Mouse (Mus musculus) cerebellum, postnatal 25 days (tissue): ENCODE measurements at regions not wholly inside any gene's neighbourhood (a gene's known extent, or its start where the extent isn't known, plus 50 kb on each side); places are given as distances from the start of the nearest gene placed in this dataset.

Experiments used
- DNase-seq, 2 experiments: peaks; one replicate each; pipeline ENCODE4 v3.0.0; 2021; ENCODE audit warnings: mixed read lengths in 2 of 2

GRCm38 (mm10) chr10:39316533-39316932 lies 52.1 kb upstream of the Fyn start:
- DNase-seq, result no peak

GRCm38 (mm10) chr10:39315434-39316174 lies 53.1 kb upstream of the Fyn start:
- DNase-seq, result peak in 1 of 2 experiments; percentile 40

- no peak for DNase-seq
These were observed 57.2 kb upstream of the Fyn start for GRCm38 (mm10) chr10:39311501-39311900.

GRCm38 (mm10) chr10:39308535-39308934 lies 60.1 kb upstream of the Fyn start:
- DNase-seq, result no peak

GRCm38 (mm10) chr10:39292703-39293496 lies 75.8 kb upstream of the Fyn start:
- DNase-seq, result no peak

GRCm38 (mm10) chr10:39291747-39292198 lies 76.9 kb upstream of the Fyn start:
- DNase-seq, result peak; percentile 19 to 22

- peak; percentile 62 to 72 for DNase-seq
These were observed 77.4 kb upstream of the Fyn start for GRCm38 (mm10) chr10:39291134-39291746.

- DNase-seq, result no peak
These were observed 78.4 kb upstream of the Fyn start for GRCm38 (mm10) chr10:39290245-39290644.

GRCm38 (mm10) chr10:39280366-39281000 lies 88.2 kb upstream of the Fyn start:
- DNase-seq, result no peak

GRCm38 (mm10) chr10:39274202-39274601 lies 94.5 kb upstream of the Fyn start:
- no peak for DNase-seq

- DNase-seq, result no peak
These were observed 95.2 kb upstream of the Fyn start for GRCm38 (mm10) chr10:39273426-39273825.

GRCm38 (mm10) chr10:39272387-39272949 lies 96.2 kb upstream of the Fyn start:
- no peak for DNase-seq

GRCm38 (mm10) chr10:39270406-39270805 lies 98.2 kb upstream of the Fyn start:
- no peak for DNase-seq

- DNase-seq, result no peak
These were observed 101.4 kb upstream of the Fyn start for GRCm38 (mm10) chr10:39267236-39267635.

- DNase-seq, result peak; percentile 53 to 76
These were observed 102.2 kb upstream of the Fyn start for GRCm38 (mm10) chr10:39266482-39266881.

GRCm38 (mm10) chr10:39262466-39262865 lies 98.9 kb upstream of the Ccn6 start:
- no peak for DNase-seq

GRCm38 (mm10) chr10:39261174-39262145 lies 97.9 kb upstream of the Ccn6 start:
- no peak for DNase-seq

GRCm38 (mm10) chr10:39260061-39260460 lies 96.5 kb upstream of the Ccn6 start:
- DNase-seq, result no peak

- DNase-seq, result no peak
These were observed 94.0 kb upstream of the Ccn6 start for GRCm38 (mm10) chr10:39257371-39258154.

- DNase-seq, result no peak
These were observed 91.0 kb upstream of the Ccn6 start for GRCm38 (mm10) chr10:39254561-39254960.

- DNase-seq, result no peak
These were observed 86.4 kb upstream of the Ccn6 start for GRCm38 (mm10) chr10:39250039-39250438.
